Mouse (Mus musculus): ENCODE measurements around the gene Galp.
A peak's percentile ranks its signal among the peaks of the same experiment; 100 is the strongest.

Galp gene

GRCm38 (mm10) chr7:6196790-6197189 is at the start of gene Galp:
Gene Galp, plus strand, starts transcription at chr7:6197090.
- no peak for ATAC-seq (ENCODE audit: insufficient number of reproducible peaks, low FRiP score, low TSS enrichment)

GRCm38 (mm10) chr7:6147688-6148087 is 49.2 kb upstream of the Galp start:
- no peak for ATAC-seq (ENCODE audit: insufficient number of reproducible peaks, low FRiP score, low TSS enrichment)

GRCm38 (mm10) chr7:6151266-6151665 is 45.6 kb upstream of the Galp start:
- no peak for ATAC-seq (ENCODE audit: insufficient number of reproducible peaks, low FRiP score, low TSS enrichment)

GRCm38 (mm10) chr7:6152036-6152435 is 44.9 kb upstream of the Galp start:
- no peak for ATAC-seq (ENCODE audit: insufficient number of reproducible peaks, low FRiP score, low TSS enrichment)

GRCm38 (mm10) chr7:6153131-6153530 is 43.8 kb upstream of the Galp start:
- ATAC-seq (ENCODE audit: insufficient number of reproducible peaks, low FRiP score, low TSS enrichment): no peak

- no peak for ATAC-seq (ENCODE audit: insufficient number of reproducible peaks, low FRiP score, low TSS enrichment)
Observed at GRCm38 (mm10) chr7:6154164-6154563, 42.7 kb upstream of the Galp start.

- ATAC-seq (ENCODE audit: insufficient number of reproducible peaks, low FRiP score, low TSS enrichment): peak; percentile 62
Observed at GRCm38 (mm10) chr7:6155031-6155872, 41.6 kb upstream of the Galp start.

- peak; percentile 92 for ATAC-seq (ENCODE audit: insufficient number of reproducible peaks, low FRiP score, low TSS enrichment)
Observed at GRCm38 (mm10) chr7:6155901-6156411, 40.9 kb upstream of the Galp start, which contains the start of gene Zfp787. Gene Zfp787, minus strand, starts transcription at chr7:6155997.

GRCm38 (mm10) chr7:6156901-6157472 is 39.9 kb upstream of the Galp start:
- no peak for ATAC-seq (ENCODE audit: insufficient number of reproducible peaks, low FRiP score, low TSS enrichment)

GRCm38 (mm10) chr7:6157479-6157878 is 39.4 kb upstream of the Galp start:
- no peak for ATAC-seq (ENCODE audit: insufficient number of reproducible peaks, low FRiP score, low TSS enrichment)

- ATAC-seq (ENCODE audit: insufficient number of reproducible peaks, low FRiP score, low TSS enrichment): no peak
Observed at GRCm38 (mm10) chr7:6159604-6160003, 37.3 kb upstream of the Galp start.

GRCm38 (mm10) chr7:6161541-6161940 is 35.3 kb upstream of the Galp start:
- no peak for ATAC-seq (ENCODE audit: insufficient number of reproducible peaks, low FRiP score, low TSS enrichment)

GRCm38 (mm10) chr7:6162172-6162571 is 34.7 kb upstream of the Galp start:
- no peak for ATAC-seq (ENCODE audit: insufficient number of reproducible peaks, low FRiP score, low TSS enrichment)

- ATAC-seq (ENCODE audit: insufficient number of reproducible peaks, low FRiP score, low TSS enrichment): no peak
Observed at GRCm38 (mm10) chr7:6164671-6165070, 32.2 kb upstream of the Galp start.

GRCm38 (mm10) chr7:6169403-6169802 is 27.5 kb upstream of the Galp start:
- no peak for ATAC-seq (ENCODE audit: insufficient number of reproducible peaks, low FRiP score, low TSS enrichment)

GRCm38 (mm10) chr7:6170391-6170790 is 26.5 kb upstream of the Galp start:
- no peak for ATAC-seq (ENCODE audit: insufficient number of reproducible peaks, low FRiP score, low TSS enrichment)

GRCm38 (mm10) chr7:6170871-6171270 is 26.0 kb upstream of the Galp start:
- no peak for ATAC-seq (ENCODE audit: insufficient number of reproducible peaks, low FRiP score, low TSS enrichment)

- ATAC-seq (ENCODE audit: insufficient number of reproducible peaks, low FRiP score, low TSS enrichment): peak; percentile 56
Observed at GRCm38 (mm10) chr7:6171444-6172005, 25.4 kb upstream of the Galp start.

- ATAC-seq (ENCODE audit: insufficient number of reproducible peaks, low FRiP score, low TSS enrichment): peak; percentile 96
Observed at GRCm38 (mm10) chr7:6172006-6172649, 24.8 kb upstream of the Galp start, which contains the start of gene Zfp444. Gene Zfp444, plus strand, starts transcription at chr7:6172226.

GRCm38 (mm10) chr7:6172674-6173244 is 24.1 kb upstream of the Galp start:
- ATAC-seq (ENCODE audit: insufficient number of reproducible peaks, low FRiP score, low TSS enrichment): no peak
